7 mouse cellular contexts compared by ENCODE assay signal in genomic region chr6:7692451-7692850, GRCm38 (mm10). TPM values are rescaled to one million over a fixed set of nuclear protein-coding genes. Genes with fewer than 3 reads are reported as not detected.
A peak's percentile ranks its signal among the peaks of the same experiment; 100 is the strongest.
DNase-seq lines count a peak whose midpoint lies in the region; ATAC-seq lines count a peak whose summit lies in the region.

No protein-coding gene starts in this region.

- peaks cover 25% of the 10 kb centered on the region for H3K36me3 ChIP-seq in megakaryocyte, embryonic 14.5 days (replicated peaks; ENCODE audit: low read length)
- H3K36me3 ChIP-seq in forebrain, embryonic 14.5 days (ENCODE audit: control insufficient read depth, insufficient read depth, low read length): no peaks in the 10 kb centered on the region
- no peaks in the 10 kb centered on the region for H3K36me3 ChIP-seq in limb, embryonic 11.5 days (ENCODE audit: control insufficient read depth, insufficient read depth, low read length)
- no peaks in the 10 kb centered on the region for H3K36me3 ChIP-seq in neural tube, embryonic 13.5 days

- peak overlapping the region; percentile 90 for H3K4me2 ChIP-seq in forebrain, embryonic 14.5 days (ENCODE audit: low read length)
- H3K4me2 ChIP-seq in limb, embryonic 11.5 days (ENCODE audit: low read depth, severe bottlenecking): peak overlapping the region; percentile 88
- H3K4me2 ChIP-seq in neural tube, embryonic 13.5 days: peak overlapping the region; percentile 85

- peaks cover 4% of the 10 kb centered on the region for H3K27me3 ChIP-seq in megakaryocyte, embryonic 14.5 days (replicated peaks)
- no peaks in the 10 kb centered on the region for H3K27me3 ChIP-seq in forebrain, embryonic 14.5 days (replicated peaks; ENCODE audit: control insufficient read depth, insufficient read depth, low read length)
- no peaks in the 10 kb centered on the region for H3K27me3 ChIP-seq in limb, embryonic 11.5 days (ENCODE audit: control insufficient read depth, insufficient read depth, low read length)
- peaks cover 5% of the 10 kb centered on the region; the same call in 1 of the 2 replicates for H3K27me3 ChIP-seq in neural tube, embryonic 13.5 days

- peak overlapping the region; percentile 94 for H3K4me3 ChIP-seq in megakaryocyte, embryonic 14.5 days (replicated peaks)
- H3K4me3 ChIP-seq in brown adipose tissue, adult 24 weeks (ENCODE audit: insufficient read depth, low read depth, low read length): peak overlapping the region; percentile 78
- H3K4me3 ChIP-seq in forebrain, embryonic 14.5 days (ENCODE audit: low read depth, low read length): peak overlapping the region; percentile 66
- peak overlapping the region; percentile 69 for H3K4me3 ChIP-seq in limb, embryonic 11.5 days (ENCODE audit: low read depth, low read length)
- peak overlapping the region; percentile 79 for H3K4me3 ChIP-seq in neural tube, embryonic 13.5 days

- H3K9ac ChIP-seq in forebrain, embryonic 14.5 days (ENCODE audit: low read length): peak overlapping the region; percentile 63
- peak overlapping the region; percentile 70 for H3K9ac ChIP-seq in limb, embryonic 11.5 days (ENCODE audit: low read length)
- H3K9ac ChIP-seq in neural tube, embryonic 13.5 days: peak overlapping the region; percentile 77

- H3K27ac ChIP-seq in brown adipose tissue, adult 24 weeks (replicated peaks; ENCODE audit: low read depth, low read length): no peak overlapping the region
- H3K27ac ChIP-seq in forebrain, embryonic 14.5 days (ENCODE audit: low read depth, low read length): no peak overlapping the region
- no peak overlapping the region for H3K27ac ChIP-seq in limb, embryonic 11.5 days (replicated peaks; ENCODE audit: low read depth, low read length)
- H3K27ac ChIP-seq in neural tube, embryonic 13.5 days (replicated peaks): peak overlapping the region; percentile 67; the same call in 1 of the 2 replicates

- H3K9me3 ChIP-seq in megakaryocyte, embryonic 14.5 days: no peaks in the 10 kb centered on the region
- no peaks in the 10 kb centered on the region for H3K9me3 ChIP-seq in forebrain, embryonic 14.5 days (replicated peaks; ENCODE audit: control insufficient read depth, low read length)
- H3K9me3 ChIP-seq in limb, embryonic 11.5 days (ENCODE audit: control insufficient read depth, low read length): no peaks in the 10 kb centered on the region
- H3K9me3 ChIP-seq in neural tube, embryonic 13.5 days: no peaks in the 10 kb centered on the region

- ATAC-seq in megakaryocyte, adult 5-6 weeks (ENCODE audit: poor library complexity, severe bottlenecking): no peak
- ATAC-seq in forebrain, embryonic 14.5 days: peak; percentile 65
- peak; percentile 45 for ATAC-seq in limb, embryonic 11.5 days (ENCODE audit: insufficient number of reproducible peaks, low FRiP score, low TSS enrichment, low read depth)
- ATAC-seq in neural tube, embryonic 13.5 days (ENCODE audit: low read depth): peak; percentile 87

- WGBS in forebrain, embryonic 14.5 days: under 1% methylated on average over 12 of the region's 12 CpGs
- WGBS in limb, embryonic 11.5 days: 0% methylated on average over 12 of the region's 12 CpGs
- under 1% methylated on average over 12 of the region's 12 CpGs for WGBS in neural tube, embryonic 13.5 days

- H3K4me1 ChIP-seq in megakaryocyte, embryonic 14.5 days: peaks cover 64% of the 10 kb centered on the region
- peaks cover 3% of the 10 kb centered on the region for H3K4me1 ChIP-seq in brown adipose tissue, adult 24 weeks (ENCODE audit: control insufficient read depth, insufficient read depth, insufficient read length, low read length)
- H3K4me1 ChIP-seq in forebrain, embryonic 14.5 days (ENCODE audit: control insufficient read depth, insufficient read depth, low read length): no peaks in the 10 kb centered on the region
- H3K4me1 ChIP-seq in limb, embryonic 11.5 days (ENCODE audit: control insufficient read depth, insufficient read depth, low read length): no peaks in the 10 kb centered on the region
- H3K4me1 ChIP-seq in neural tube, embryonic 13.5 days (replicated peaks): peaks cover 7% of the 10 kb centered on the region; the same call in 1 of the 2 replicates

- peak; percentile 38 for DNase-seq in forebrain, embryonic 14.5 days (ENCODE audit: low spot score)
- DNase-seq in limb, embryonic 11.5 days (ENCODE audit: low spot score): peak; percentile 70
- DNase-seq in layer of hippocampus, postnatal 14 days (ENCODE audit: low spot score in 2 of 2): no peak

RNA-seq across cellular contexts. Expression of gene Asns, which starts 0.6 kb away (rescaled TPM):
- 5.1 and 28.9 TPM in 2 replicates for polyA plus RNA-seq in megakaryocyte, embryonic 14.5 days (2012; ENCODE audit: insufficient read depth, low replicate concordance)
- total RNA-seq in megakaryocyte, adult 5-6 weeks (2015): 11.4 and 14.0 TPM in 2 replicates
- total RNA-seq in megakaryocyte, adult 5-6 weeks (2017): 5.4 and 10.7 TPM in 2 replicates
- polyA plus RNA-seq in brown adipose tissue, adult 24 weeks (2012; ENCODE audit: insufficient read depth, insufficient read length, missing spikeins): 68.0 and 70.1 TPM in 2 replicates
- polyA plus RNA-seq in forebrain, embryonic 14.5 days (2014; fragmentation: Nextera tagmentation; extraction: Ambion mirVana): 61.2 and 66.9 TPM in 2 replicates
- 98.5 and 100 TPM in 2 replicates for polyA plus RNA-seq in limb, embryonic 11.5 days (2014; fragmentation: Nextera tagmentation; extraction: Ambion mirVana)
- 83.4 and 102 TPM in 2 replicates for polyA plus RNA-seq in neural tube, embryonic 13.5 days (2015; fragmentation: Nextera tagmentation; extraction: Ambion mirVana)
- 100 to 1,000 TPM in 1 of 2 experiments, 10 to 100 TPM in 1; 97.4 to 100 TPM for total RNA-seq in layer of hippocampus, postnatal 14 days (2021)

Comparison
In these comparisons a context has a peak if more than half of its experiments do, and no peak if none do; other contexts are left out.
1. DNase-seq: peak in forebrain, embryonic 14.5 days (single experiment) and limb, embryonic 11.5 days (single experiment); none in layer of hippocampus, postnatal 14 days (0 of 2).
2. Peak in every context shown above with its lines, with median percentiles within 50 percentile points of each other: H3K4me3 ChIP-seq, H3K4me2 ChIP-seq and H3K9ac ChIP-seq.